ENCODE assay signal across 25 mouse cellular contexts in genomic region chr4:23600070-23600469, GRCm38 (mm10).
"Had no signal": no experiment of that assay in that cellular context is flagged by ENCODE, and none has a peak within 500 bp of the region (broad histone marks: within the 10 kb centered on the region; RNA-seq: fewer than 3 reads in every experiment).

No protein-coding gene starts in this region.

- H3K27me3 ChIP-seq: heart, embryonic 13.5 days; heart, embryonic 15.5 days; hindbrain, embryonic 12.5 days; kidney, embryonic 15.5 days; limb, embryonic 13.5 days had no signal

- ATAC-seq: forebrain, postnatal 0 days; hindbrain, postnatal 0 days had no signal

- H3K4me3 ChIP-seq: heart, adult 2 months; heart, embryonic 13.5 days; heart, embryonic 15.5 days; hindbrain, embryonic 12.5 days; kidney, embryonic 15.5 days; limb, embryonic 13.5 days; limb, embryonic 15.5 days had no signal

- H3K27ac ChIP-seq: heart, adult 2 months; heart, embryonic 13.5 days; heart, embryonic 15.5 days; hindbrain, embryonic 12.5 days; hindbrain, postnatal 0 days; kidney, embryonic 15.5 days; kidney, postnatal 0 days; limb, embryonic 13.5 days; limb, embryonic 15.5 days had no signal

- H3K9me3 ChIP-seq: heart, embryonic 13.5 days; heart, embryonic 15.5 days; hindbrain, embryonic 12.5 days; kidney, embryonic 15.5 days; limb, embryonic 13.5 days; limb, embryonic 15.5 days had no signal

- DNase-seq: forebrain, postnatal 0 days; gastrocnemius, postnatal 14 days; gastrocnemius, postnatal 36 days; heart, adult 11 months; heart, adult 2 months; heart, postnatal 14 days; heart, postnatal 36 days; kidney, adult 11 months; kidney, adult 2 months; kidney, adult 9 months; kidney, postnatal 14 days; kidney, postnatal 36 days; layer of hippocampus, adult 9-11 months; layer of hippocampus, postnatal 36 days; left cerebral cortex, postnatal 4 days had no signal

- H3K9ac ChIP-seq: forebrain, postnatal 0 days; heart, embryonic 13.5 days; heart, embryonic 15.5 days; hindbrain, embryonic 12.5 days; hindbrain, embryonic 14.5 days; kidney, embryonic 15.5 days; limb, embryonic 13.5 days; limb, embryonic 15.5 days had no signal

- H3K4me1 ChIP-seq: heart, embryonic 13.5 days; heart, embryonic 15.5 days had no signal

- H3K4me2 ChIP-seq: heart, embryonic 11.5 days; heart, embryonic 13.5 days; heart, embryonic 15.5 days; hindbrain, embryonic 12.5 days; hindbrain, embryonic 14.5 days; kidney, embryonic 15.5 days; limb, embryonic 13.5 days; limb, embryonic 15.5 days had no signal

- H3K36me3 ChIP-seq: heart, embryonic 13.5 days; heart, embryonic 15.5 days; hindbrain, embryonic 12.5 days; kidney, embryonic 15.5 days; limb, embryonic 13.5 days; limb, embryonic 15.5 days had no signal
